Mouse (Mus musculus) heart, postnatal 14 days (tissue): ENCODE measurements around the gene Reep6. TPM values are rescaled to one million over a fixed set of nuclear protein-coding genes. Genes with fewer than 3 reads are reported as not detected.
A peak's percentile ranks its signal among the peaks of the same experiment; 100 is the strongest.
"Not testable (repeated sequence)": the region's sequence is repeated elsewhere in the genome, so short reads cannot be mapped to it uniquely, and the experiment has no call there.

Experiments used
- DNase-seq, 2 experiments: peaks; one replicate each; pipeline ENCODE4 v3.0.0; 2021 to 2022
- intact Hi-C: fragments of 180-260 bp; cut with DNase I; formaldehyde crosslinking; loops from one replicate; pipeline ENCODE4 v1.15.1; 2025
- total RNA-seq, 2 experiments: library from RNA; stranded (reverse); gene quantifications; 2 replicates each; pipeline ENCODE4 v1.2.3; 2021

Reep6 gene
- total RNA-seq, 2 experiments from 2014 or later, result 2.0 to 2.6 TPM

DNA sequence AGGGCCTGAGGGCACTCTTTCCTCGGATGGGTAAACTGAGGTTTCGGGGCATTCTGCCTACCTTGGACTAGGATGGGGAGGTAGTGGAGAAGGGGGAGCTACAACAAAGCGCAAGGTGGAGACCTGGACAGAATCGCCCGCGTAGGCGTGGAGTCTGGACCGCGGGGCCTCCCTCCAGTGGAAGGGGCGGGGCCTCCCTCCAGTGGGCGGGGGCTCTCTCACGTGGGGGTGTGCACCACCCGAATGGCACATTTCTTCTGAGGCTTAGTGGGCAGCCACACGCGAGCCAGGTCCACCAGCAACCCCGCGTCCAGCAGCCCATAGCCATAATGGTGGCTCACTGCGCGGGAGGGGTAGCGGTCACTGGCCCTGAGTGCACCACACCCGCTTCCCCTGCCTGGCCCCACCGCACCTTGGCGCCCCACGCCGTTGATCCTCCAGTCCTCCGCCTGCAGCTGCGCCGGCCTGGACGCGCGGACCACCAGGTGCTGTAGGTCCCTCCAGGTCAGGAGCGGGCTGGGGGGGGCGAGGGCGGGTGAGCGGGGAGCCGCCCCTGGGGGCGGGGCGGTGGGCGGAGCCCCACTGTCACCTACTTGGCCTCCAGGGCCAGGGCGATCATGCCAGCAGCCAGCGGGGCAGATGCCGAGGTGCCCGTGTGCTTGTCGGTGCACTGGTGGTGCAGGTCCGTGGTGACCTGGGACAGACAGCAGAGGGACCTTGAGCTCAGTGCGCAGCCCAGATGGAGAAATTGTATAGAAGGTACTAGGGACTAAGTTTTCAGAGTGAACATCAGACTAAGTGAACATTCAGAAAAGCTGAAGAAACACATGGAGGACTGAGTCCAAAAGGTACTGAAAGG lies 6.3 kb upstream of the Reep6 start:
- DNase-seq, result peak; percentile 68 to 80
- intact Hi-C loops, result no loop called here

- no peak for DNase-seq
- intact Hi-C loops, result no loop called here
Observed at GRCm38 (mm10) chr10:80324120-80325037, 5.4 kb upstream of the Reep6 start.

GRCm38 (mm10) chr10:80325045-80325444 lies 4.7 kb upstream of the Reep6 start:
- intact Hi-C loops, result no loop called here
- no peak for DNase-seq

GRCm38 (mm10) chr10:80330084-80330483 lies 331 bp downstream of the Reep6 start:
- no peak for DNase-seq
- intact Hi-C loops, result no loop called here

- intact Hi-C loops, result no loop called here
- DNase-seq, result no peak
Observed at GRCm38 (mm10) chr10:80330888-80331287, 1.1 kb downstream of the Reep6 start.

- intact Hi-C loops, result no loop called here
- DNase-seq, result no peak
Observed at GRCm38 (mm10) chr10:80331636-80332524, 2.1 kb downstream of the Reep6 start.

DNA sequence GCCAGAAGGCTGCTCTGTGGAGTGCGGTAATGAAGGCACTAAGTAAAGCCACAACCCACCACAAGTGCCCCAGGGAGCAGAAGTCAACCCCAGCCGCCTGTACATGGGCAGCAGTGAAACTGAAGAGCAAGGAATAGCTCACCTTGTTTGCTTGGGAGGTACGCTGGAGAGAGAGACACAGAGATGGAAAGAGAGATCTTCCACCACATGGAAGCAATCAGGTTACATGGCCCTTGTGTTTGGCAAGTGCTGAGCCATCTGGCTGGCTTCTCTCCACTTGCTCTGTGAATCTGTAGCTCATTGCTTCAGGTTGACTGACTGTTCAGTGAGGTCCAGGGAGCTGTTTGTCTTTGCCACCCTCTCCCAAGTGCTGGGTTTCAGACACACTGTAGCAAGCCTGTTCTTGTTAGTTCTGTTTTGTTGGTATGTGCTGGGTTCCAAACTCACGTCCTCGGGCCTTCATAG lies 2.8 kb downstream of the Reep6 start:
- intact Hi-C loops, result no loop called here
- DNase-seq, result no peak

- intact Hi-C loops, result no loop called here
- no peak for DNase-seq
Observed at GRCm38 (mm10) chr10:80336263-80336662, 6.5 kb downstream of the Reep6 start.

DNA sequence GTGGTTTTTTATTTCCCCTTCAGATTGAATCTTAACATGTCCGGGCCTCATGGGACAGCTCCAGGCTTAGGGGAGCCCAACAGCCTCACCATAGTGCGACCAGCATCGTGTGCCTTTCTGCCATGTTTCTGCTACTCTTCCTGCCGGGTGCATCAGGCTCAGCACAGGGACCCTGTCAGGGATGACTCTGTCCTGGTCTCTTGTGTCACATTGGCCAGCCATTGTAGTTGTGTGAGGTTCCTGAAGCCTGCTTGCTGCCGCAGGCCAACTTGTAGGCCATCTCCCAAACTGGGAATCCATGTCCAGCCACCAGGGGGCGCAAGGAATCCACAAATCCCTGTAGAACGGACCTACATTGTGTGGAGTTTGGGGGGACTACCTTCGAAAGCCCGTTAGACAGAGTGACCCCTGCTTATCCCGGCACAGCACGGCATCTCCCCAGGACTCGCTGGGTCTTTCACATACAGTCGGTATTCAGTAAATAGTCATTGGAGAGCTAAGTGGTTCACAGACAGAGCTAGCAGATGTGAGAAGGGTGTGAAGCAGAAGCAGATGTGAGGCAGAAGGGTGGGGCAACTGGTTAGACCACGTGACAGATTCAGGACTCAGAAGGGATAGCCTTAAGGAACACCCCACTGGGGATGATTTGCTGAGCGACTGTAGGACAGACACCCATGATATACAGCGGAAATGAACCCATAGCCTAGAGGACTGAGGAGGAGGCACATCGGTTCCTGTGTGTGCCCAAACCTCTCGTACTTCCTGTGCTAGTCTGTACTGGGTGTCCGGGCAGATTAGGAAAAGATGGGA lies 10.4 kb downstream of the Reep6 start:
- intact Hi-C loops, result loop anchor here (1.0 to 5.0 kb wide), 2 partner anchors 34 to 163 kb away; partner anchors contain the start of gene Efna2
- peak; percentile 86 to 92 for DNase-seq

- intact Hi-C loops, result loop anchor here (5.0 kb wide), 1 partner anchor 164 kb away; the partner anchor contains the start of gene Efna2
- DNase-seq, result no peak
Observed at GRCm38 (mm10) chr10:80341026-80341425, 11.3 kb downstream of the Reep6 start.

- intact Hi-C loops, result loop anchor here (5.0 kb wide), 1 partner anchor 164 kb away; the partner anchor contains the start of gene Efna2
- no peak for DNase-seq
Observed at GRCm38 (mm10) chr10:80341491-80342304, 11.9 kb downstream of the Reep6 start.

DNA sequence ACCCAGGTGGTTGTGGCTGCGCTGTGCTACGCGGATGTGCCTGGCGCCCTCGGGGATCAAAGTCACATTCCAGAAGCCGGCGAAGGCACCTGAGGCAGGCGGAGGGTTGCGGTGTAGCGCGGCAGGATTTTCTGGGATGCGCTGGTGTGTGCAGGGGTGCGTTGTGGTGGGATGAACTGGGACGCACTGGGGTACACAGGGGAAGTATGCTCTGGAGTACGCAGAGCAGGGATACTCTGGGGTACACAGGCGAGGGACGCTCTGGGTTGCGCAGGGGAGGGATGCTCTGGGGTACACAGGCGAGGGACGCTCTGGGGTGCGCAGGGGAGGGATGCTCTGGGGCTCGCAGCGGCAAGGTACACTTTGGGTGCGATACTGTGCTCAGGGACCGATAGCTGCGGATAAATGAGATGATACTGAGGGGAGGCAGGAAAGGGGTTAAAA lies 12.6 kb downstream of the Reep6 start:
- intact Hi-C loops, result loop anchor here (5.0 kb wide), 1 partner anchor 165 kb away; the partner anchor contains the start of gene Efna2
- DNase-seq, result no peak

GRCm38 (mm10) chr10:80342749-80343424 lies 13.1 kb downstream of the Reep6 start:
- peak in 1 of 2 experiments; percentile 46 for DNase-seq
- intact Hi-C loops, result loop anchor here (5.0 kb wide), 1 partner anchor 166 kb away; the partner anchor contains the start of gene Efna2

DNA sequence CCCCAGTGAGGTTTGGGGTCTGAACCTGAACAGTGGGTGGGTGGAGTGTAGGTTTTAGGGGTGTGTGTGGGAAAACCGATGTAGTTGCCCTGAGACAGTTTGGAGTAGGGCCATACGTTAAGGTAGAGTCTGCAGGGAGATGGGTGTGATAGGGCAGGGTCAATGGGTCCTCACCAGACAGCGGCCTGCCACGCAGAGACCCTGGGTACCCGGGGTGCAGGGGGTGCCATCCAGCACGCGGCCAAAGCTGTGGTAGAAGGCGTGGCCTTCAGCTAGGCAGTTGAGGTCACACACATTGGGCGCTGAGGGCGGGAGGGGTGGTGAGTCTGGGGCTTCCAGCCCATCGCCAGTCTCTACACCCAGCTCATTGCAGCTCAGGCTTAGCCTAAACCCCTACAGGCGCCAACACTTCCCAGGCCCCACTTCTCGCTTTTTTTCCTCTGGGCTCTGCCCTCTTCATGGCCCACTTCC lies 13.7 kb downstream of the Reep6 start:
- no peak for DNase-seq
- intact Hi-C loops, result loop anchor here (5.0 kb wide), 1 partner anchor 166 kb away; the partner anchor contains the start of gene Efna2

GRCm38 (mm10) chr10:80344131-80344661 lies 14.4 kb downstream of the Reep6 start:
- no peak for DNase-seq
- intact Hi-C loops, result loop anchor here (5.0 kb wide), 1 partner anchor 167 kb away; the partner anchor contains the start of gene Efna2

GRCm38 (mm10) chr10:80345122-80345521 lies 15.4 kb downstream of the Reep6 start:
- no peak for DNase-seq
- intact Hi-C loops, result no loop called here

DNA sequence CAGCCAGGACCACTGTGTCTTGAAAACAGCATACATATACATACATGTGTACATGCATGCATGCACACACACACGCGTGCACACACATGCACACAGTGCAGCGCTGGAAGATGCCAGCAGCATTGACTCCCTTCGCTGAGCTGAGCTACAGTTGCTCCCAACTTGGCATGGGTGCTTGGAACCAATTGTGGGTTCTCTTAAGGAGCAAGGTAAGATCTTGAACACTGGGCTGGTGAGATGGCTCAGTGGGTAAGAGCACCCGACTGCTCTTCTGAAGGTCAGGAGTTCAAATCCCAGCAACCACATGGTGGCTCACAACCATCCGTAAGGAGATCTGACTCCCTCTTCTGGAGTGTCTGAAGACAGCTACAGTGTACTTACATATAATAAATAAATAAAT lies 16.2 kb downstream of the Reep6 start:
- intact Hi-C loops, DNase-seq: not testable (repeated sequence)
